Mouse (Mus musculus) inflammation-experienced regulatory T-cells, adult 16 weeks (primary cell): ENCODE measurements around the gene Cd40lg. TPM values are rescaled to one million over a fixed set of nuclear protein-coding genes. Genes with fewer than 3 reads are reported as not detected.

Experiments used
- polyA plus RNA-seq: library from polyadenylated mRNA; unstranded; fragments of 100-300 nt; shearing (Covaris generic); gene quantifications from one replicate; pipeline ENCODE4 v1.2.1, GENCODE M21; 2017

The Cd40lg gene
- 67.2 TPM for polyA plus RNA-seq

DNA sequence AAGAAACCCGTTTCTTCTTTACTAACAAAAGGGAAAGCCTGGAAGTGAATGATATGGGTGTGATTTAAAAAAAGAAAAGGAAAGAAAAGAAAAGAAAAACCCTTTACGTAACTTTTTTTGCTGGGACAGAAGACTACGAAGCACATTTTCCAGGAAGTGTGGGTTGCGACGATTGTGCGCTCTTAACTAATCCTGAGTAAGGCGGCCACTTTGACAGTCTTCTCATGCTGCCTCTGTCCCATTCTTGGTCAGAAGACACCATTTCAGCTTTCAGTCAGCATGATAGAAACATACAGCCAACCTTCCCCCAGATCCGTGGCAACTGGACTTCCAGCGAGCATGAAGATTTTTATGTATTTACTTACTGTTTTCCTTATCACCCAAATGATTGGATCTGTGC lies at the start of gene Cd40lg:
Gene Cd40lg (plus strand): TSS at position 268 of the 400 bp plus-strand sequence.

Other genes starting within 250 kb of the Cd40lg start
- not detected for gene Brs3, start 169.1 kb upstream of the Cd40lg start, polyA plus RNA-seq
- 40.6 TPM for gene Htatsf1, start 158.6 kb upstream of the Cd40lg start, polyA plus RNA-seq
- gene Vgll1, start 124.0 kb upstream of the Cd40lg start, polyA plus RNA-seq, result not detected
- 161 TPM for gene Arhgef6, start 126.6 kb downstream of the Cd40lg start, polyA plus RNA-seq
- 101 TPM for gene Rbmx, start 180.9 kb downstream of the Cd40lg start, polyA plus RNA-seq
- not detected for gene Gm364, start 197.0 kb downstream of the Cd40lg start, polyA plus RNA-seq